Comparison of ENCODE assay signal across 9 mouse cellular contexts in genomic region chr17:35058316-35058715, GRCm38 (mm10). TPM values are rescaled to one million over a fixed set of nuclear protein-coding genes. Genes with fewer than 3 reads are reported as not detected.
DNase-seq lines count a peak whose midpoint lies in the region; ATAC-seq and TF ChIP-seq lines count a peak whose summit lies in the region.
"Had no signal": no experiment of that assay in that cellular context is flagged by ENCODE, and none has a peak within 500 bp of the region (broad histone marks: within the 10 kb centered on the region; RNA-seq: fewer than 3 reads in every experiment).

No protein-coding gene starts in this region.

- ATAC-seq in heart, embryonic 16.5 days (replicated peaks; ENCODE audit: extremely low read depth, insufficient read depth, low FRiP score): no peak
- ATAC-seq in liver, embryonic 15.5 days (ENCODE audit: insufficient read depth): no peak

- no peak overlapping the region for H3K9ac ChIP-seq in ES-Bruce4 (ENCODE audit: low read depth, poor library complexity, severe bottlenecking)
- H3K9ac ChIP-seq in heart, embryonic 16.5 days (ENCODE audit: low read length): no peak overlapping the region
- H3K9ac ChIP-seq in liver, embryonic 15.5 days: no peak overlapping the region

- H3K27ac ChIP-seq in ES-Bruce4 (ENCODE audit: insufficient read depth, low read length): 0 out of 2 replicates have a peak overlapping the region, but pooled peaks have one; percentile 6
- peak overlapping the region; percentile 97 for H3K27ac ChIP-seq in heart, embryonic 16.5 days (ENCODE audit: low read length)
- no peak overlapping the region for H3K27ac ChIP-seq in liver, embryonic 15.5 days (replicated peaks)

- 53% methylated on average over 9 of the region's 9 CpGs for WGBS in heart, embryonic 16.5 days
- WGBS in liver, embryonic 15.5 days (ENCODE audit: insufficient replicate concordance): 65% methylated on average over 9 of the region's 9 CpGs

- TF ChIP-seq EP300 in ES-Bruce4 (IDR thresholded peaks at IDR 0.05; ENCODE audit: insufficient read depth, low read depth, low read length): no peak

- H3K4me1 ChIP-seq in ES-Bruce4 (ENCODE audit: control insufficient read depth, insufficient read depth, low read length): peaks cover 6% of the 10 kb centered on the region
- H3K4me1 ChIP-seq in heart, embryonic 16.5 days (ENCODE audit: control insufficient read depth, insufficient read depth, low read length): peaks cover 17% of the 10 kb centered on the region
- peaks cover 59% of the 10 kb centered on the region for H3K4me1 ChIP-seq in liver, embryonic 15.5 days (replicated peaks)

- H3K27me3 ChIP-seq in ES-Bruce4 (ENCODE audit: control insufficient read depth, insufficient read depth, low read length, poor library complexity, severe bottlenecking): no peaks in the 10 kb centered on the region
- H3K27me3 ChIP-seq in heart, embryonic 16.5 days (ENCODE audit: control insufficient read depth, insufficient read depth, low read length): no peaks in the 10 kb centered on the region
- peaks cover 24% of the 10 kb centered on the region for H3K27me3 ChIP-seq in liver, embryonic 15.5 days

- no peaks in the 10 kb centered on the region for H3K9me3 ChIP-seq in ES-Bruce4 (replicated peaks; ENCODE audit: control insufficient read depth, insufficient read depth, low read length, poor library complexity, severe bottlenecking)
- H3K9me3 ChIP-seq in heart, embryonic 16.5 days (replicated peaks; ENCODE audit: control insufficient read depth, low read length): no peaks in the 10 kb centered on the region
- no peaks in the 10 kb centered on the region for H3K9me3 ChIP-seq in liver, embryonic 15.5 days (replicated peaks)

- no peak for TF ChIP-seq POLR2A in ES-Bruce4 (IDR thresholded peaks at IDR 0.05; ENCODE audit: insufficient read depth, low read length)

- peaks cover 21% of the 10 kb centered on the region for H3K36me3 ChIP-seq in ES-Bruce4 (ENCODE audit: control insufficient read depth, insufficient read depth, low read length, poor library complexity, severe bottlenecking)
- H3K36me3 ChIP-seq in heart, embryonic 16.5 days (ENCODE audit: control insufficient read depth, insufficient read depth): peaks cover 59% of the 10 kb centered on the region
- peaks cover 51% of the 10 kb centered on the region for H3K36me3 ChIP-seq in liver, embryonic 15.5 days (replicated peaks)

- peak overlapping the region; percentile 89; the same call in 1 of the 2 replicates for H3K4me2 ChIP-seq in heart, embryonic 16.5 days (ENCODE audit: low read depth, low read length)
- H3K4me2 ChIP-seq in liver, embryonic 15.5 days: peak overlapping the region; percentile 88

- TF ChIP-seq CTCF in ES-Bruce4 (IDR thresholded peaks at IDR 0.05; ENCODE audit: low read depth, low read length): no peak

- peak; percentile 95 for DNase-seq in heart, adult 11 months
- no peak for DNase-seq in heart, adult 9 months (ENCODE audit: low spot score in 2 of 2)
- DNase-seq in layer of hippocampus, adult 18-20 months (ENCODE audit: low spot score in 2 of 2): no peak
- no peak for DNase-seq in layer of hippocampus, adult 11-12 months (ENCODE audit: low spot score)
- no peak for DNase-seq in natural killer cell, adult 2 months (ENCODE audit: low spot score in 2 of 2)

- H3K4me3 ChIP-seq in ES-Bruce4 (ENCODE audit: low read depth, low read length): no peak overlapping the region
- H3K4me3 ChIP-seq in heart, embryonic 16.5 days (ENCODE audit: low read length): peak overlapping the region; percentile 85
- H3K4me3 ChIP-seq in liver, embryonic 15.5 days (replicated peaks): no peak overlapping the region

RNA-seq across cellular contexts. Expression of gene Ddah2, which starts 0.5 kb away (rescaled TPM):
- polyA plus RNA-seq in ES-Bruce4 (2011; ENCODE audit: insufficient read depth, insufficient read length, low read depth, missing spikeins): 92.5 and 101 TPM in 2 replicates
- polyA plus RNA-seq in heart, embryonic 16.5 days (2015; fragmentation: Nextera tagmentation; extraction: Ambion mirVana): 171 and 193 TPM in 2 replicates
- 18.6 and 22.8 TPM in 2 replicates for polyA plus RNA-seq in liver, embryonic 15.5 days (2015; fragmentation: Nextera tagmentation; extraction: Ambion mirVana)
- 10 to 100 TPM in 1 of 2 experiments, 1 to 10 TPM in 1; 9.4 to 11.0 TPM for total RNA-seq in layer of hippocampus, adult 18-20 months (2021)

RNA-seq across cellular contexts. Expression of gene Ly6g6c, which starts 6.9 kb away (rescaled TPM):
- 3.7 and 4.0 TPM in 2 replicates for polyA plus RNA-seq in ES-Bruce4 (2011; ENCODE audit: insufficient read depth, insufficient read length, low read depth, missing spikeins)
- polyA plus RNA-seq in heart, embryonic 16.5 days (2015; fragmentation: Nextera tagmentation; extraction: Ambion mirVana): 0.17 TPM in 1 of 2 replicates, not detected in the other
- polyA plus RNA-seq in liver, embryonic 15.5 days (2015; fragmentation: Nextera tagmentation; extraction: Ambion mirVana): 0.21 and 0.40 TPM in 2 replicates
- not detected for total RNA-seq in layer of hippocampus, adult 18-20 months (2021)
- total RNA-seq: adrenal gland, adult 2 months had no signal
- polyA plus RNA-seq: adrenal gland, adult 2 months had no signal

RNA-seq across cellular contexts. Expression of gene Mpig6b, which starts 7.7 kb away (rescaled TPM):
- 2.8 and 3.3 TPM in 2 replicates for polyA plus RNA-seq in ES-Bruce4 (2011; ENCODE audit: insufficient read depth, insufficient read length, low read depth, missing spikeins)
- 0.16 and 0.54 TPM in 2 replicates for polyA plus RNA-seq in heart, embryonic 16.5 days (2015; fragmentation: Nextera tagmentation; extraction: Ambion mirVana)
- 3.2 and 4.4 TPM in 2 replicates for polyA plus RNA-seq in liver, embryonic 15.5 days (2015; fragmentation: Nextera tagmentation; extraction: Ambion mirVana)
- not detected for total RNA-seq in layer of hippocampus, adult 18-20 months (2021)
- total RNA-seq: adrenal gland, adult 2 months had no signal

RNA-seq across cellular contexts. Expression of gene Clic1, which starts 8.6 kb away (rescaled TPM):
- 173 and 182 TPM in 2 replicates for polyA plus RNA-seq in ES-Bruce4 (2011; ENCODE audit: insufficient read depth, insufficient read length, low read depth, missing spikeins)
- polyA plus RNA-seq in heart, embryonic 16.5 days (2015; fragmentation: Nextera tagmentation; extraction: Ambion mirVana): 349 and 372 TPM in 2 replicates
- polyA plus RNA-seq in liver, embryonic 15.5 days (2015; fragmentation: Nextera tagmentation; extraction: Ambion mirVana): 120 and 122 TPM in 2 replicates
- total RNA-seq in layer of hippocampus, adult 18-20 months (2021): 1 to 10 TPM; 7.7 to 8.3 TPM

RNA-seq across cellular contexts. Expression of gene Msh5, which starts 11.8 kb away (rescaled TPM):
- 6.7 and 7.4 TPM in 2 replicates for polyA plus RNA-seq in ES-Bruce4 (2011; ENCODE audit: insufficient read depth, insufficient read length, low read depth, missing spikeins)
- 3.5 and 3.7 TPM in 2 replicates for polyA plus RNA-seq in heart, embryonic 16.5 days (2015; fragmentation: Nextera tagmentation; extraction: Ambion mirVana)
- polyA plus RNA-seq in liver, embryonic 15.5 days (2015; fragmentation: Nextera tagmentation; extraction: Ambion mirVana): 3.4 and 4.3 TPM in 2 replicates
- total RNA-seq in layer of hippocampus, adult 18-20 months (2021): 1 to 10 TPM; 1.5 to 1.6 TPM
